Mouse (Mus musculus): ENCODE data around the gene Wdr83.

DNA sequence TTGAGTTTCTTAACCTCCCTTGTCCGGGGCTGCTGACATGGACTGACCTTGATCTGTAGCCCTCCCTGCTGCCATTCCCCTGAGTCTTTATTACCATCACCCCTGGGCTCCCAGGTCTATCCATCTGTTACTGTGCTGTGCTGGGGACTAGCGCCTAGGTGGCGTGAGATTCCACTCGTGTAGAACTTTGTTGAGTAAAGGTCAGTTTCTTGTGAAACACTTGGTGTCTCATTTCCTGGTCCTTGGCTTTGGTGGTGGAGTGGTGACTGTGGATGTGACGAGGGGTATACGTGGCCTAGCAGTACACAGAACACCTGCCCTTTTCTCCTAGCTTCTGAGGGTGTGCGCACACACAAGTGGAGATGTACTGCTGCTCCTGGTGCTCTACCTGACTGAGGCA is 23.7 kb downstream of the Wdr83 start:
- TF ChIP-seq POLR2A (IDR thresholded peaks at IDR 0.05; ENCODE audit: borderline replicate concordance, low read depth, low read length): no peak
- no peak for TF ChIP-seq CTCF (IDR thresholded peaks at IDR 0.05; ENCODE audit: low read depth, low read length)
